Comparison of ENCODE assay signal across 8 mouse cellular contexts in genomic region chr12:16589204-16589949, GRCm38 (mm10). TPM values are rescaled to one million over a fixed set of nuclear protein-coding genes. Genes with fewer than 3 reads are reported as not detected.
DNase-seq lines count a peak whose midpoint lies in the region; ATAC-seq lines count a peak whose summit lies in the region.

No protein-coding gene starts in this region.

- H3K27ac ChIP-seq in hindbrain, embryonic 16.5 days (ENCODE audit: low read depth, low read length) = peak overlapping the region; percentile 88
- peak overlapping the region; percentile 71 for H3K27ac ChIP-seq in macrophage

- peaks cover 38% of the 10 kb centered on the region; the same call in 1 of the 2 replicates for H3K79me2 ChIP-seq in macrophage (ENCODE audit: inconsistent target)

- ATAC-seq in hindbrain, embryonic 16.5 days = peak; percentile 92

- H3K4me3 ChIP-seq in hindbrain, embryonic 16.5 days (ENCODE audit: low read length) = peak overlapping the region; percentile 90
- H3K4me3 ChIP-seq in macrophage (ENCODE audit: inconsistent target) = peak overlapping the region; percentile 85

- DNase-seq in R1 (ENCODE audit: low read depth, low spot score) = peak; percentile 92
- peak; percentile 91 to 97 for DNase-seq in cerebellum, postnatal 25 days
- peak; percentile 86 to 89 for DNase-seq in frontal cortex, postnatal 36 days (ENCODE audit: low spot score in 2 of 2)
- DNase-seq in left cerebral cortex, adult 18-20 months (ENCODE audit: low spot score in 2 of 2) = peak; percentile 90
- DNase-seq in right cerebral cortex, adult 18-20 months = peak; percentile 92
- peak; percentile 66 for DNase-seq in urinary bladder, postnatal 10 days (ENCODE audit: low spot score)

- H3K4me1 ChIP-seq in hindbrain, embryonic 16.5 days (ENCODE audit: control insufficient read depth, insufficient read depth, low read depth, low read length) = peaks cover 40% of the 10 kb centered on the region

- no peaks in the 10 kb centered on the region for H3K9me3 ChIP-seq in hindbrain, embryonic 16.5 days (ENCODE audit: control insufficient read depth, low read length)

- under 1% methylated on average over 26 of the region's 36 CpGs for WGBS in hindbrain, embryonic 16.5 days
- 2% methylated on average over 36 of the region's 36 CpGs for WGBS in macrophage (ENCODE audit: missing documents)

- H3K4me2 ChIP-seq in hindbrain, embryonic 16.5 days (ENCODE audit: low read length) = peak overlapping the region; percentile 65

- no peaks in the 10 kb centered on the region for H3K36me3 ChIP-seq in hindbrain, embryonic 16.5 days (ENCODE audit: control insufficient read depth, insufficient read depth, low read length)
- no peaks in the 10 kb centered on the region for H3K36me3 ChIP-seq in macrophage (ENCODE audit: inconsistent target)

- H3K9ac ChIP-seq in hindbrain, embryonic 16.5 days (ENCODE audit: low read depth, low read length) = peak overlapping the region; percentile 88

- H3K27me3 ChIP-seq in hindbrain, embryonic 16.5 days (replicated peaks; ENCODE audit: control insufficient read depth, insufficient read depth, low read length) = no peaks in the 10 kb centered on the region

RNA-seq across cellular contexts. Expression of gene Lpin1, which starts 21.4 kb away (rescaled TPM):
- polyA plus RNA-seq in hindbrain, embryonic 16.5 days (2015; fragmentation: Nextera tagmentation; extraction: Ambion mirVana) = 14.8 and 18.0 TPM in 2 replicates
- 10 to 100 TPM; 23.3 to 30.5 TPM for total RNA-seq in left cerebral cortex, adult 18-20 months (2021)
- 100 to 1,000 TPM in 1 of 26 experiments, 10 to 100 TPM in 15, 1 to 10 TPM in 10; 1.8 to 100 (median 16.6) TPM for total RNA-seq in macrophage (2018; cell fraction: chromatin; rRNA removed)
- 10 to 100 TPM in 13 of 26 experiments, 1 to 10 TPM in 13; 3.0 to 40.8 (median 10.1) TPM for total RNA-seq in macrophage (2018; cell fraction: cytosol; rRNA removed)
- total RNA-seq in macrophage (2018; cell fraction: nucleus; rRNA removed) = 10 to 100 TPM in 13 of 26 experiments, 1 to 10 TPM in 13; 1.7 to 65.1 (median 9.1) TPM
- 6.7 to 25.9 TPM (median 21.7 TPM) in 3 replicates for polyA plus RNA-seq in macrophage (2018)

Comparison
In these comparisons a context has a peak if more than half of its experiments do, and no peak if none do; other contexts are left out.
1. Peak in every context shown above with its lines: DNase-seq, ATAC-seq, H3K4me3 ChIP-seq and H3K27ac ChIP-seq.